Mouse (Mus musculus): ENCODE results near the gene Nr1i3. TPM values are rescaled to one million over a fixed set of nuclear protein-coding genes. Genes with fewer than 3 reads are reported as not detected.
A peak's percentile ranks its signal among the peaks of the same experiment; 100 is the strongest.
"Not testable (repeated sequence)": the region's sequence is repeated elsewhere in the genome, so short reads cannot be mapped to it uniquely, and the experiment has no call there.

Nr1i3 gene
- total and polyA plus RNA-seq, 3 experiments = 0.16 TPM; not detected in 2

GRCm38 (mm10) chr1:171237438-171237837 is 23.7 kb downstream of the Nr1i3 start:
- DNase-seq (ENCODE audit: low spot score) (no peak), ATAC-seq (ENCODE audit: extremely low read depth, insufficient number of reproducible peaks, low FRiP score, poor library complexity, severe bottlenecking) (no peak)
- H3K27me3 ChIP-seq (ENCODE audit: insufficient read depth, low read length) = no peaks in the 10 kb centered on the region
- no peak for TF ChIP-seq CTCF (IDR thresholded peaks at IDR 0.05; ENCODE audit: low read depth, low read length)
- no peak for TF ChIP-seq GATA1 (IDR thresholded peaks at IDR 0.05; ENCODE audit: borderline replicate concordance, low read length)
- TF ChIP-seq POLR2AphosphoS5 (IDR thresholded peaks at IDR 0.05; ENCODE audit: insufficient replicate concordance, low read depth, low read length) = no peak
- no peak for TF ChIP-seq TAL1 (conservative IDR thresholded peaks at IDR 0.05; ENCODE audit: low read depth, low read length)
- TF ChIP-seq GATA2 (IDR thresholded peaks at IDR 0.05; ENCODE audit: borderline replicate concordance, low read depth, low read length) = no peak
- no peak overlapping the region for H3K4me3 ChIP-seq (ENCODE audit: low read depth, low read length)
- peaks cover 12% of the 10 kb centered on the region for H3K4me1 ChIP-seq (ENCODE audit: insufficient read depth, low read depth, low read length)
- peaks cover 90% of the 10 kb centered on the region for H3K36me3 ChIP-seq (replicated peaks)
- no peaks in the 10 kb centered on the region for H3K9me3 ChIP-seq (replicated peaks)

GRCm38 (mm10) chr1:171238463-171238862 is 24.7 kb downstream of the Nr1i3 start:
- H3K36me3 ChIP-seq (replicated peaks) = peaks cover 94% of the 10 kb centered on the region
- H3K4me3 ChIP-seq (ENCODE audit: low read depth, low read length) = no peak overlapping the region
- DNase-seq (ENCODE audit: low spot score) (peak; percentile 46), ATAC-seq (ENCODE audit: extremely low read depth, insufficient number of reproducible peaks, low FRiP score, poor library complexity, severe bottlenecking) (peak; percentile 54; the same call in 1 of the 2 replicates)
- TF ChIP-seq POLR2AphosphoS5 (IDR thresholded peaks at IDR 0.05; ENCODE audit: insufficient replicate concordance, low read depth, low read length) (no peak), GATA2 (IDR thresholded peaks at IDR 0.05; ENCODE audit: borderline replicate concordance, low read depth, low read length) (no peak), TAL1 (conservative IDR thresholded peaks at IDR 0.05; ENCODE audit: low read depth, low read length) (no peak), GATA1 (IDR thresholded peaks at IDR 0.05; ENCODE audit: borderline replicate concordance, low read length) (no peak), CTCF (IDR thresholded peaks at IDR 0.05; ENCODE audit: low read depth, low read length) (peak; percentile 54; the same call in 1 of the 2 replicates)
- no peaks in the 10 kb centered on the region for H3K27me3 ChIP-seq (ENCODE audit: insufficient read depth, low read length)
- H3K4me1 ChIP-seq (ENCODE audit: insufficient read depth, low read depth, low read length) = peaks cover 15% of the 10 kb centered on the region
- no peaks in the 10 kb centered on the region for H3K9me3 ChIP-seq (replicated peaks)

GRCm38 (mm10) chr1:171239992-171240744 is 26.4 kb downstream of the Nr1i3 start:
- Histone ChIP-seq H3K9me3 (replicated peaks) (no peaks in the 10 kb centered on the region), H3K36me3 (replicated peaks) (peaks cover 90% of the 10 kb centered on the region), H3K4me3 (ENCODE audit: low read depth, low read length) (no peak overlapping the region), H3K4me1 (ENCODE audit: insufficient read depth, low read depth, low read length) (peaks cover 11% of the 10 kb centered on the region), H3K27me3 (ENCODE audit: insufficient read depth, low read length) (no peaks in the 10 kb centered on the region)
- DNase-seq (ENCODE audit: low spot score) = no peak
- TF ChIP-seq POLR2AphosphoS5 (IDR thresholded peaks at IDR 0.05; ENCODE audit: insufficient replicate concordance, low read depth, low read length) (no peak), TAL1 (conservative IDR thresholded peaks at IDR 0.05; ENCODE audit: low read depth, low read length) (no peak), GATA1 (IDR thresholded peaks at IDR 0.05; ENCODE audit: borderline replicate concordance, low read length) (no peak), GATA2 (IDR thresholded peaks at IDR 0.05; ENCODE audit: borderline replicate concordance, low read depth, low read length) (no peak), CTCF (IDR thresholded peaks at IDR 0.05; ENCODE audit: low read depth, low read length) (no peak)
- no peak for ATAC-seq (ENCODE audit: extremely low read depth, insufficient number of reproducible peaks, low FRiP score, poor library complexity, severe bottlenecking)

- TF ChIP-seq POLR2AphosphoS5 (IDR thresholded peaks at IDR 0.05; ENCODE audit: insufficient replicate concordance, low read depth, low read length) (no peak), CTCF (IDR thresholded peaks at IDR 0.05; ENCODE audit: low read depth, low read length) (no peak), GATA2 (IDR thresholded peaks at IDR 0.05; ENCODE audit: borderline replicate concordance, low read depth, low read length) (no peak), GATA1 (IDR thresholded peaks at IDR 0.05; ENCODE audit: borderline replicate concordance, low read length) (no peak), TAL1 (conservative IDR thresholded peaks at IDR 0.05; ENCODE audit: low read depth, low read length) (no peak)
- peaks cover 17% of the 10 kb centered on the region for H3K4me1 ChIP-seq (ENCODE audit: insufficient read depth, low read depth, low read length)
- peaks cover 88% of the 10 kb centered on the region for H3K36me3 ChIP-seq (replicated peaks)
- H3K4me3 ChIP-seq (ENCODE audit: low read depth, low read length) = no peak overlapping the region
- no peaks in the 10 kb centered on the region for H3K27me3 ChIP-seq (ENCODE audit: insufficient read depth, low read length)
- DNase-seq (ENCODE audit: low spot score) (no peak), ATAC-seq (ENCODE audit: extremely low read depth, insufficient number of reproducible peaks, low FRiP score, poor library complexity, severe bottlenecking) (no peak)
- no peaks in the 10 kb centered on the region for H3K9me3 ChIP-seq (replicated peaks)
Measured at GRCm38 (mm10) chr1:171240911-171241310, 27.1 kb downstream of the Nr1i3 start.

- not testable (repeated sequence) for H3K4me3 ChIP-seq (ENCODE audit: low read depth, low read length); H3K9me3 ChIP-seq (replicated peaks); H3K27me3 ChIP-seq (ENCODE audit: insufficient read depth, low read length); ATAC-seq (ENCODE audit: extremely low read depth, insufficient number of reproducible peaks, low FRiP score, poor library complexity, severe bottlenecking); DNase-seq (ENCODE audit: low spot score)
- H3K36me3 ChIP-seq (replicated peaks) = peaks cover 79% of the 10 kb centered on the region
- peaks cover 24% of the 10 kb centered on the region for H3K4me1 ChIP-seq (ENCODE audit: insufficient read depth, low read depth, low read length)
Measured at GRCm38 (mm10) chr1:171241952-171242351, 28.2 kb downstream of the Nr1i3 start.

- peaks cover 7% of the 10 kb centered on the region for H3K27me3 ChIP-seq (ENCODE audit: insufficient read depth, low read length)
- DNase-seq (ENCODE audit: low spot score) = no peak
- peaks cover 52% of the 10 kb centered on the region for H3K4me1 ChIP-seq (ENCODE audit: insufficient read depth, low read depth, low read length)
- H3K36me3 ChIP-seq (replicated peaks) = peaks cover 49% of the 10 kb centered on the region
- no peaks in the 10 kb centered on the region for H3K9me3 ChIP-seq (replicated peaks)
- no peak overlapping the region for H3K4me3 ChIP-seq (ENCODE audit: low read depth, low read length)
- TF ChIP-seq GATA1 (IDR thresholded peaks at IDR 0.05; ENCODE audit: borderline replicate concordance, low read length) (no peak), GATA2 (IDR thresholded peaks at IDR 0.05; ENCODE audit: borderline replicate concordance, low read depth, low read length) (no peak), TAL1 (conservative IDR thresholded peaks at IDR 0.05; ENCODE audit: low read depth, low read length) (no peak)
- no peak for ATAC-seq (ENCODE audit: extremely low read depth, insufficient number of reproducible peaks, low FRiP score, poor library complexity, severe bottlenecking)
Measured at GRCm38 (mm10) chr1:171245353-171245752, 31.6 kb downstream of the Nr1i3 start.
